Mouse (Mus musculus) brain, embryonic 18.5 days (tissue): ENCODE data around the gene Mn1.

Source experiments
- DNase-seq: peaks from one replicate; pipeline ENCODE4 v3.0.0-alpha.2; 2012; ENCODE audit warnings: low read depth, low spot score

The Mn1 gene

GRCm38 (mm10) chr5:111408470-111409105, 8.6 kb upstream of the Mn1 start:
- DNase-seq, result no peak

- DNase-seq, result no peak
Observed at GRCm38 (mm10) chr5:111409412-111410044, 7.6 kb upstream of the Mn1 start.

- no peak for DNase-seq
Observed at GRCm38 (mm10) chr5:111410665-111411064, 6.5 kb upstream of the Mn1 start.

GRCm38 (mm10) chr5:111414192-111414591, 3.0 kb upstream of the Mn1 start:
- no peak for DNase-seq

GRCm38 (mm10) chr5:111414770-111415249, 2.4 kb upstream of the Mn1 start:
- DNase-seq, result no peak

- DNase-seq, result no peak
Observed at GRCm38 (mm10) chr5:111415575-111415974, 1.6 kb upstream of the Mn1 start.

- DNase-seq, result no peak
Observed at GRCm38 (mm10) chr5:111416048-111416447, 1.1 kb upstream of the Mn1 start.

GRCm38 (mm10) chr5:111417378-111418131, 393 bp downstream of the Mn1 start:
- no peak for DNase-seq

- DNase-seq, result no peak
Observed at GRCm38 (mm10) chr5:111418202-111419120, 1.3 kb downstream of the Mn1 start.

GRCm38 (mm10) chr5:111419121-111419881, 2.1 kb downstream of the Mn1 start:
- DNase-seq, result no peak

GRCm38 (mm10) chr5:111420011-111420691, 3.0 kb downstream of the Mn1 start:
- no peak for DNase-seq

- no peak for DNase-seq
Observed at GRCm38 (mm10) chr5:111420896-111421295, 3.7 kb downstream of the Mn1 start.

- no peak for DNase-seq
Observed at GRCm38 (mm10) chr5:111421424-111421823, 4.3 kb downstream of the Mn1 start.

GRCm38 (mm10) chr5:111422058-111422800, 5.1 kb downstream of the Mn1 start:
- DNase-seq, result no peak

- DNase-seq, result no peak
Observed at GRCm38 (mm10) chr5:111423011-111423410, 5.8 kb downstream of the Mn1 start.

GRCm38 (mm10) chr5:111423616-111424015, 6.5 kb downstream of the Mn1 start:
- no peak for DNase-seq

- DNase-seq, result no peak
Observed at GRCm38 (mm10) chr5:111425813-111426212, 8.7 kb downstream of the Mn1 start.

GRCm38 (mm10) chr5:111426249-111426648, 9.1 kb downstream of the Mn1 start:
- no peak for DNase-seq

GRCm38 (mm10) chr5:111428882-111429281, 11.7 kb downstream of the Mn1 start:
- no peak for DNase-seq

- DNase-seq, result no peak
Observed at GRCm38 (mm10) chr5:111429726-111430125, 12.6 kb downstream of the Mn1 start.
